Mouse (Mus musculus): ENCODE measurements around the gene Ptx4.

- TF ChIP-seq CTCF (IDR thresholded peaks at IDR 0.05; ENCODE audit: low read depth, low read length) (no peak), POLR2A (IDR thresholded peaks at IDR 0.05; ENCODE audit: borderline replicate concordance, low read depth, low read length) (no peak)
Measured at GRCm38 (mm10) chr17:25082887-25083286, 37.7 kb upstream of the Ptx4 start.

All from bone marrow macrophage, adult 2 months (primary cell).